Mouse (Mus musculus) heart, embryonic 11.5 days (tissue): ENCODE measurements around the gene Sh3pxd2a. TPM values are rescaled to one million over a fixed set of nuclear protein-coding genes. Genes with fewer than 3 reads are reported as not detected.

Experiments
- ATAC-seq: fragments of 200-750 bp; cut with Nextera tagmentation; replicated peaks from 2 replicates; pipeline ENCODE4 v1.8.0; 2017; ENCODE audit warnings: moderate library complexity; ENCODE audit not compliant: insufficient number of reproducible peaks, low FRiP score, low TSS enrichment
- H3K27ac ChIP-seq: fragments of 300-500 bp; sonication (generic); 2 replicates; pipeline ENCODE4 v1.5.1; 2014; ENCODE audit warnings: mild to moderate bottlenecking, low read depth, low read length
- H3K27me3 ChIP-seq: fragments of 300-500 bp; sonication (generic); 2 replicates; pipeline ENCODE4 v1.6.1; 2014; ENCODE audit warnings: mild to moderate bottlenecking, low read length, mixed read lengths; ENCODE audit not compliant: control insufficient read depth, insufficient read depth
- H3K36me3 ChIP-seq: fragments of 300-500 bp; sonication (generic); 2 replicates; pipeline ENCODE4 v1.6.1; 2014; ENCODE audit warnings: mild to moderate bottlenecking, low read length, moderate library complexity, mixed read lengths; ENCODE audit not compliant: control insufficient read depth, insufficient read depth
- H3K4me1 ChIP-seq: fragments of 300-500 bp; sonication (generic); 2 replicates; pipeline ENCODE4 v1.6.1; 2014; ENCODE audit warnings: low read length; ENCODE audit not compliant: control insufficient read depth, insufficient read depth
- H3K4me2 ChIP-seq: fragments of 300-500 bp; sonication (generic); 2 replicates; pipeline ENCODE4 v1.6.1; 2014; ENCODE audit warnings: mild to moderate bottlenecking, moderate library complexity
- H3K4me3 ChIP-seq: fragments of 300-500 bp; sonication (generic); 2 replicates; pipeline ENCODE4 v1.5.1; 2014; ENCODE audit warnings: low read depth, low read length
- H3K9ac ChIP-seq: fragments of 300-500 bp; sonication (generic); 2 replicates; pipeline ENCODE4 v1.6.1; 2014; ENCODE audit warnings: mild to moderate bottlenecking, low read depth, low read length, moderate library complexity
- H3K9me3 ChIP-seq: fragments of 300-500 bp; sonication (generic); replicated peaks from 2 replicates; pipeline ENCODE4 v1.6.1; 2016; ENCODE audit warnings: low read length; ENCODE audit not compliant: control insufficient read depth
- WGBS: fragments of 180-500 bp; shearing (Covaris S2); extraction: QIAGEN DNeasy Blood & Tissue Kit; methylation state at CpG from one replicate; pipeline ENCODE4 v1.1.7; 2014; ENCODE audit not compliant: insufficient replicate concordance; 5-methylcytosine and 5-hydroxymethylcytosine counted together
- polyA plus RNA-seq: library from polyadenylated mRNA; unstranded; fragments of >200 nt; fragmentation: Nextera tagmentation; extraction: Ambion mirVana; gene quantifications from 2 replicates; pipeline ENCODE4 v1.2.1, GENCODE M21; 2014

The Sh3pxd2a gene
- polyA plus RNA-seq, 1 experiment from 2014 or later = 10.1 TPM

GRCm38 (mm10) chr19:47421128-47421898 lies 42.9 kb downstream of the Sh3pxd2a start:
- Histone ChIP-seq H3K9ac (no peak overlapping the region), H3K27ac (peak overlapping the region; percentile 57; the same call in 1 of the 2 replicates), H3K4me1 (peaks cover 27% of the 10 kb centered on the region), H3K9me3 (no peaks in the 10 kb centered on the region), H3K27me3 (no peaks in the 10 kb centered on the region), H3K4me3 (no peak overlapping the region), H3K4me2 (no peak overlapping the region), H3K36me3 (no peaks in the 10 kb centered on the region)
- ATAC-seq = no peak
- WGBS = 67% methylated on average over 14 of the region's 14 CpGs

- no peak overlapping the region for H3K27ac ChIP-seq
These were observed 43.7 kb downstream of the Sh3pxd2a start for GRCm38 (mm10) chr19:47420539-47420938.

DNA sequence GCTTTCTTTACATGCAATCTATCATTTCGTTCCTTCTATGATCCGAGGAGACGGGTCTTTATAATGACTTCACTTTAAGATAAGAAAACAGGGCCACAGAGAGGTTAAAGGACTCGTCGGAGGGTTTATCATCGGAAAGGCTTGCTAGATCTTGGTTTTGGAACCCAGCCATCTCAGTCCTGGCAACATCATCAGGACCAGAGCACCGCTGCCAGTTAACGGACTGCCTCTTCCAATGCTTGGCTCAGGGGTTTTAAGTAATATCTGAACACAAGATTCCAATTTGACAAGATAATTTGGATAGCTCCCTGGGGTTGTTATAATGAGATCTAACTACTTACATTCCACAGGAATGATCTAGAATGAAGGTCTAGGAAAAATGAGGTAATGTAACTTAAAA lies 45.0 kb downstream of the Sh3pxd2a start:
- Histone ChIP-seq H3K9ac (no peak overlapping the region), H3K27me3 (no peaks in the 10 kb centered on the region), H3K4me1 (peaks cover 42% of the 10 kb centered on the region), H3K4me3 (no peak overlapping the region), H3K9me3 (no peaks in the 10 kb centered on the region), H3K27ac (no peak overlapping the region), H3K4me2 (no peak overlapping the region), H3K36me3 (no peaks in the 10 kb centered on the region)
- ATAC-seq = no peak
- 52% methylated on average over 8 of the region's 8 CpGs for WGBS

More at GRCm38 (mm10) chr19:47420539-47420938, 43.7 kb downstream of the Sh3pxd2a start:
- Histone ChIP-seq H3K36me3 (no peaks in the 10 kb centered on the region), H3K9ac (no peak overlapping the region), H3K4me1 (peaks cover 29% of the 10 kb centered on the region), H3K27me3 (no peaks in the 10 kb centered on the region), H3K4me3 (no peak overlapping the region), H3K4me2 (no peak overlapping the region), H3K9me3 (no peaks in the 10 kb centered on the region)
- no peak for ATAC-seq
- 81% methylated on average over 11 of the region's 11 CpGs for WGBS

DNA sequence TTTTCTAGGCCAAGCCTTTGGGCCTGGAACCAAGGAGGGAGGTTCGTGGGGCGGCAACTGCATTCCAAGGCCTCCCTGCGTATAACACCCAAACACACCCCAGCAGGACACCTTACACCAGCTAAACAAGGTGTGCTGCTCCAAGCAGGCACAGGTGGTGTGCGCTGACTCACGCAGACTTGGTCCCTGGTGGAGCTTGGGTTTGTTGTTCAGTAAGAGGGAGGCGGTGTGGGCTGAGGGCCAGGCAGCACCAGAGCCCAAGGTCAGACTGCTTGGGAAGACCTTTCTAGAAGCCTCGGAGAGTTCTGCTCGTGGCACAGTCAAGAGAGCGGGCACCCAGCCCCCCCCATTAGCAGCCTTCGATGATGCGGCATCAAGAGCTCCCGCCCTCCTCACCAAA lies 48.0 kb downstream of the Sh3pxd2a start:
- peaks cover 35% of the 10 kb centered on the region for H3K4me1 ChIP-seq
- WGBS = 91% methylated on average over 12 of the region's 12 CpGs

DNA sequence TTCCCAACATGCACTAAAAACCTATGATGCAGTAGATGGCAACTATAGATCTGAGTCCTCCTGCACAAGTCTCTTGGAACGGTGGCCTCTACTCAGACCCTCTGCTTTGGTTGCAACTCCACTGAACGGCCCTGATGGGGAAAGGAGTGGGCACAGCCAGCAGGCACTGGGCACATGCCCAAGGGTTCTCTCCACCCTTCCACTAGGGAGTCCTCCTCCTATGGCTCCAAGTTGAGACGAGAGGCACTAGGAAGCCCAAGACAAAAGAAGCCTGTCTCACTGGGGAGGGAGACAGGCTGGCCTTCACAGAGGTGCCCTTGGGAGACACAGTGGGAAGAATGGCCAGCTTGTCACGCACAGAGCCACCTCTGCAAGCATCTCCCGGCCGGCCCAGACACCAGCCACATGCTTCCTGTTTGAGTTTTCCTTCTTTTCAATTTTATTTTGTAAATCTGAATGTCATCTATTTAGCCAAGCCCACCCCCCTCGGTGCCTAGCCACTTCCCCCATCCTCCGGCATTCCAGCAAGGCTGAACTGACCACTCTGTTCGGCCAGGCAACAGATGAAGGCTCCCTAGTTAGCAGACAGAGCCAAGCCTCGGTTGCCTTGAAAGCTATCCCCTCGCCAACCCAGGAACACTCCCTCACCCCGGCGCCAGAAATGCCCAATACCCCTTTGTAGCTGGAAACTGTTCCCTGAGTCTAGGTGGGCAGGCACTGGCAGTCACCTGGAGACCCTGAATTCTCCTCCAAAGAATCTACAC lies 49.9 kb downstream of the Sh3pxd2a start:
- ATAC-seq = no peak
- H3K4me1 ChIP-seq = peaks cover 37% of the 10 kb centered on the region
- H3K4me3 ChIP-seq = no peak overlapping the region
- no peak overlapping the region for H3K27ac ChIP-seq
- no peaks in the 10 kb centered on the region for H3K9me3 ChIP-seq
- no peak overlapping the region for H3K9ac ChIP-seq
- no peaks in the 10 kb centered on the region for H3K27me3 ChIP-seq
- no peak overlapping the region for H3K4me2 ChIP-seq
- 64% methylated on average over 13 of the region's 13 CpGs for WGBS
- H3K36me3 ChIP-seq = no peaks in the 10 kb centered on the region

More for the DNA sequence above, 48.0 kb downstream of the Sh3pxd2a start:
- Histone ChIP-seq H3K9ac (no peak overlapping the region), H3K9me3 (no peaks in the 10 kb centered on the region), H3K4me3 (no peak overlapping the region), H3K36me3 (no peaks in the 10 kb centered on the region), H3K4me2 (no peak overlapping the region), H3K27ac (no peak overlapping the region), H3K27me3 (no peaks in the 10 kb centered on the region)
- no peak for ATAC-seq

GRCm38 (mm10) chr19:47413458-47414005 lies 50.7 kb downstream of the Sh3pxd2a start:
- no peak overlapping the region for H3K27ac ChIP-seq
- peaks cover 40% of the 10 kb centered on the region for H3K4me1 ChIP-seq
- WGBS = 52% methylated on average over 6 of the region's 6 CpGs
- ATAC-seq = no peak
- H3K9ac ChIP-seq = 0 out of 2 replicates have a peak overlapping the region, but pooled peaks have one; percentile 22
- no peak overlapping the region for H3K4me3 ChIP-seq
- H3K9me3 ChIP-seq = no peaks in the 10 kb centered on the region
- no peaks in the 10 kb centered on the region for H3K27me3 ChIP-seq
- no peaks in the 10 kb centered on the region for H3K36me3 ChIP-seq
- H3K4me2 ChIP-seq = no peak overlapping the region

- ATAC-seq = no peak
- Histone ChIP-seq H3K27ac (no peak overlapping the region), H3K4me3 (no peak overlapping the region), H3K9me3 (no peaks in the 10 kb centered on the region), H3K36me3 (no peaks in the 10 kb centered on the region), H3K9ac (peak overlapping the region; percentile 34; the same call in 1 of the 2 replicates), H3K4me2 (no peak overlapping the region), H3K4me1 (peaks cover 38% of the 10 kb centered on the region), H3K27me3 (no peaks in the 10 kb centered on the region)
- WGBS = 64% methylated on average over 11 of the region's 11 CpGs
These were observed 51.5 kb downstream of the Sh3pxd2a start for GRCm38 (mm10) chr19:47412566-47413248.

DNA sequence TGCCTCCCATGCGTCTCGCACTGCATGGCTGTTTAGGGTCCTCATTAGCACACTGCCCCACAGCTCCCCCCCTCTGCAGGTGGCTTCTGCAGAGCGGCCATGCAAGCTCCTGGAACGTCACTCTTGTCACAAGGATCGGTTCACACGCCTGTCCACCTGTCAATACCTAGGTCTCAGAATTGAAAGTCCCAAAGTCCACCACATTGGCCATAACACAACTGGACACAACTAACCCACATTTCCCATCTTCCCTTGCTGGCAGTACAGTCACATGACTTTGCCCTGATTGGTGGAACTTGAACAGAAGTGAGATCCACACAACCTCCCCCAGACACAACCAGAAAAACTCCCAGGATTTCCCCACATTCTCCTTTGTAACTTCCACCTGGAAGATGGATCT lies 53.9 kb downstream of the Sh3pxd2a start:
- Histone ChIP-seq H3K4me3 (no peak overlapping the region), H3K27ac (no peak overlapping the region), H3K9me3 (no peaks in the 10 kb centered on the region), H3K4me1 (peaks cover 56% of the 10 kb centered on the region), H3K4me2 (no peak overlapping the region), H3K27me3 (no peaks in the 10 kb centered on the region), H3K9ac (no peak overlapping the region), H3K36me3 (no peaks in the 10 kb centered on the region)
- WGBS = 83% methylated on average over 6 of the region's 6 CpGs
- ATAC-seq = no peak
